Mouse (Mus musculus) liver, embryonic 12.5 days (tissue): ENCODE data around the gene Ykt6. TPM values are rescaled to one million over a fixed set of nuclear protein-coding genes. Genes with fewer than 3 reads are reported as not detected.

Experiments used
- ATAC-seq: fragments of 200-750 bp; cut with Nextera tagmentation; 2 replicates; pipeline ENCODE4 v1.8.0; 2017; ENCODE audit warnings: moderate number of reproducible peaks, mild to moderate bottlenecking, moderate library complexity
- H3K27ac ChIP-seq: fragments of 300-500 bp; sonication (generic); 2 replicates; pipeline ENCODE4 v1.5.1; 2016; ENCODE audit warnings: mild to moderate bottlenecking
- H3K27me3 ChIP-seq: fragments of 300-500 bp; sonication (generic); replicated peaks from 2 replicates; pipeline ENCODE4 v1.6.1; 2016; ENCODE audit warnings: mild to moderate bottlenecking, moderate library complexity
- H3K36me3 ChIP-seq: fragments of 300-500 bp; sonication (generic); 2 replicates; pipeline ENCODE4 v1.6.1; 2016; ENCODE audit warnings: mild to moderate bottlenecking, moderate library complexity
- H3K4me1 ChIP-seq: fragments of 300-500 bp; sonication (generic); 2 replicates; pipeline ENCODE4 v1.6.1; 2016
- H3K4me2 ChIP-seq: fragments of 300-500 bp; sonication (generic); 2 replicates; pipeline ENCODE4 v1.6.1; 2016; ENCODE audit warnings: mild to moderate bottlenecking, moderate library complexity
- H3K4me3 ChIP-seq: fragments of 300-500 bp; sonication (generic); 2 replicates; pipeline ENCODE4 v1.5.1; 2016; ENCODE audit warnings: mild to moderate bottlenecking, moderate library complexity
- H3K9ac ChIP-seq: fragments of 300-500 bp; sonication (generic); 2 replicates; pipeline ENCODE4 v1.6.1; 2016; ENCODE audit warnings: mild to moderate bottlenecking, moderate library complexity
- H3K9me3 ChIP-seq: fragments of 300-500 bp; sonication (generic); replicated peaks from 2 replicates; pipeline ENCODE4 v1.6.1; 2016; ENCODE audit warnings: mild to moderate bottlenecking, moderate library complexity
- WGBS: fragments of 180-500 bp; shearing (Covaris S2); methylation state at CpG from one replicate; pipeline ENCODE4 v1.1.7; 2016; ENCODE audit not compliant: insufficient replicate concordance; 5-methylcytosine and 5-hydroxymethylcytosine counted together
- polyA plus RNA-seq: library from polyadenylated mRNA; unstranded; fragments of >200 nt; fragmentation: Nextera tagmentation; extraction: Ambion mirVana; gene quantifications from 2 replicates; pipeline ENCODE4 v1.2.1, GENCODE M21; 2016

Ykt6 gene
- polyA plus RNA-seq, 1 experiment from 2014 or later = 25.7 TPM

DNA sequence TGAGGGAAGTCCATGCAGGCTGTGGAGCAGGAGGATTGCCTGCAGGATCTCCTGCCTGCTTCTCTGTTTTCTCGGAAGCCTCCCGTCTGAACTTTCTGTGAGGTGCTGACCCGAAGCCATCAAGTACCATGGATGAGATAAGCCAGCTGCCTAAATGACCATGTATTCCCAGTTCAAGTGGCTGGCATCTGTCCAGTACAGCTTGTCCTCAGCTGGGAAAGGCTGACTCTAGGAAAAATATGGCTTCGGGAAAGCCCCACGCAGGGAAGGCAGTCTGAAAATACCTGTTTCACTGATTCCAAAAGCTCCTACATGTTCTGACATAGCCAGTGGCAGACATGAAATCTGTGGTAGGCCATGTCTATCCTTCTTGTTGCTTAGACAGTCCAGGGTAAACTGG, 3.0 kb upstream of the Ykt6 start:
- Histone ChIP-seq H3K4me1 (peaks cover 24% of the 10 kb centered on the region), H3K27ac (no peak overlapping the region), H3K36me3 (peaks cover 4% of the 10 kb centered on the region), H3K27me3 (peaks cover 9% of the 10 kb centered on the region; the same call in 1 of the 2 replicates), H3K9ac (no peak overlapping the region), H3K4me2 (no peak overlapping the region), H3K9me3 (no peaks in the 10 kb centered on the region), H3K4me3 (no peak overlapping the region)
- 84% methylated on average over 5 of the region's 5 CpGs for WGBS
- no peak for ATAC-seq

DNA sequence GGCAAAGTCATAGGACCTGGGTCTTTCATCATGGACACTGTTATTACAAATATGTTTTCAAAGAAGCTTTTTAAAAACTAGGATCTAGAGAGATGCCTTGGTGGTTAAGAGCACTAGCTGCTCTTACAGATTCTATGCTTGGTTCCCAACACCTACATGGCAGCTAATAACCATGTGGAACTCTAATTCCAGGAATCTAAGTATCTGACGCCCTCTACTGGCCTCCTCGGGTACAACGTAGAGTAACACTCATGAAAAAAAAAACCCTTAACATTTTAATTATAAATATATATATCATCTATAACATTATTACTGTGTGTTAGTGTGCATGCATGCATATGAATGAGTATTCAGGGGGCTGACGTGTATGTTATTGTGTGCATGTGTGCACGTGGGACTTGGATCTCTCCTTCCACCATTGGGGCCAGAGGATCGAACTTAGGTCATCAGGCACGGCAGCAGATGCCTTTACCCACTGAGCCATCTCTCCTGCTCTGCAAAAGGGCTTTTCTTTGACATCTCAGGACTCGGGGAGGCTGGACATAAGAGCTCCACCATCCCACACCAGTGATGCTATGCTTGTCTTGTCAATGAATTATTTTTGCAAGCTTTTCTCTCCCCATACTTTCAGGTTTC, 2.2 kb upstream of the Ykt6 start:
- Histone ChIP-seq H3K27ac (no peak overlapping the region), H3K27me3 (peaks cover 9% of the 10 kb centered on the region; the same call in 1 of the 2 replicates), H3K9me3 (no peaks in the 10 kb centered on the region), H3K4me1 (peaks cover 27% of the 10 kb centered on the region), H3K9ac (no peak overlapping the region), H3K4me3 (no peak overlapping the region), H3K36me3 (peaks cover 5% of the 10 kb centered on the region), H3K4me2 (no peak overlapping the region)
- 31% methylated on average over 8 of the region's 8 CpGs for WGBS
- no peak for ATAC-seq

DNA sequence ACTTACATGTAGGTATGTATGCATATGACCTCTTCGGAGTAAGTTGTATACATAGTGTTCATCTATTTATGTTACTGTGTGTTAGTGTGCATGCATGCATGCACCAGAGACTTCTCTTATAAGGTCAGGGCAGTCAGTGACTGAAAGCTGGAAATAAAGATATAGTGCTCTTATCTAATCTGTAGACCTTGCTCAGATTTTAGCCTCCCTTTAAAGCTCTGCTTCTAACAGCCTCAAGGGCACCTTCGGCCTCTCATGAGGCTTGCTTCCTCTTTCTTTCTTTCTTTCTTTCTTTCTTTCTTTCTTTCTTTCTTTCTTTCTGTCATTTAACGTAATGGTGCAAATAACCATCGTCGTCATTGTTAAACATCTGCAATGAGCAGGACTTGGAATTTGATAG, 1.1 kb upstream of the Ykt6 start:
- Histone ChIP-seq H3K27me3 (peaks cover 7% of the 10 kb centered on the region; the same call in 1 of the 2 replicates), H3K36me3 (peaks cover 9% of the 10 kb centered on the region), H3K9me3 (no peaks in the 10 kb centered on the region), H3K27ac (0 out of 2 replicates have a peak overlapping the region, but pooled peaks have one; percentile 88), H3K9ac (no peak overlapping the region), H3K4me1 (peaks cover 27% of the 10 kb centered on the region), H3K4me2 (peak overlapping the region; percentile 91), H3K4me3 (peak overlapping the region; percentile 90; the same call in 1 of the 2 replicates)
- WGBS = 58% methylated on average over 5 of the region's 5 CpGs
- ATAC-seq = no peak

DNA sequence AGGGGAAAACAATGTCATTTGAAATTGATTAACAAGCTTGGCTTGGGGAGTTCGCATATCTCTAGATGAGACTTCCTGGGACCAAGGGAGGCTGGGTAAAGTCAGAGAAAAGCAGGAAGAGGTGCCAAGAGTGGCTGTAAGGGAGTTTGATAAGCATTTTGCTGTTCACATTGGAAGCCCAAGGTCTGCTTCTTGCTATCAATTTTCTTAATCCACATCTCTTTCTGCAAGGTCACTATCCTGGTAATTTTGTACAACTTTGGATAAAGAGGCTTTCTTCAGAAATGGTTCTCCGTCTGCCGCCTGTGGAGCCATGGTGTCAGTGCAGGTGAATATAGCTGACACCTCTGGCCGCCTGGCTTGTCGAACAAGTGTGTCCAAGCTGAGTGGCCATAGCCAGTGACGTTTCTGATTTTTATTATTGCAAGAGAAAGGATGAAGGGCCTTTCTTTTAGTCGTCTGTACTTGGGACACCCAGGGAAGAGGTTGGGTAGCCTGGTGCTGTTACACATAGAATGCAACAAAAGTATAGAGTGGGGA, 458 bp upstream of the Ykt6 start:
- H3K27ac ChIP-seq = peak overlapping the region; percentile 88
- no peaks in the 10 kb centered on the region for H3K9me3 ChIP-seq
- 4% methylated on average over 7 of the region's 7 CpGs for WGBS
- H3K4me3 ChIP-seq = peak overlapping the region; percentile 90
- peaks cover 27% of the 10 kb centered on the region for H3K4me1 ChIP-seq
- peak overlapping the region; percentile 91 for H3K4me2 ChIP-seq
- peak overlapping the region; percentile 90 for H3K9ac ChIP-seq
- peaks cover 13% of the 10 kb centered on the region for H3K36me3 ChIP-seq
- peak; percentile 54 for ATAC-seq
- peaks cover 1% of the 10 kb centered on the region; the same call in 1 of the 2 replicates for H3K27me3 ChIP-seq

DNA sequence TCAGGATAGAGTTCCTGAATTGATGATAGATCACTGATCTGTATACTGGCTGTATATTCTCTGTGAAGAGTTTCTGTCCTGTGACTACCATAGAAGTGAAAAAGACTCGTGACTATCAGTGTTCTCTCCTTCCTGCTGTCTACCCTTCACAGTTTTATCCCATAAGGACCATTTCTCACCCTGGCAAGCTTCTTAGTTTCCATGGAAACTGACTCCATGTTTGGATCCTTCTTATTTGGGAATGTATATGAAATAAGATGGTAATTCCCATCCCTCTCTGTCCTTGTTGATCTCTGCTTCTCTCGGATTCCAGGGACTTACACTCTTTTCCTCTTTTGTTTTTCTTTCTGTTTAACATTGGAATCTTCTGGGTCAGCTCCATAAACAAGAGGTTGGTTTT, 4.6 kb downstream of the Ykt6 start:
- Histone ChIP-seq H3K9me3 (no peaks in the 10 kb centered on the region), H3K27ac (no peak overlapping the region), H3K9ac (no peak overlapping the region), H3K4me2 (no peak overlapping the region), H3K4me3 (no peak overlapping the region), H3K27me3 (no peaks in the 10 kb centered on the region), H3K36me3 (peaks cover 63% of the 10 kb centered on the region), H3K4me1 (peaks cover 19% of the 10 kb centered on the region)
- 54% methylated on average over 2 of the region's 2 CpGs for WGBS
- ATAC-seq = no peak

DNA sequence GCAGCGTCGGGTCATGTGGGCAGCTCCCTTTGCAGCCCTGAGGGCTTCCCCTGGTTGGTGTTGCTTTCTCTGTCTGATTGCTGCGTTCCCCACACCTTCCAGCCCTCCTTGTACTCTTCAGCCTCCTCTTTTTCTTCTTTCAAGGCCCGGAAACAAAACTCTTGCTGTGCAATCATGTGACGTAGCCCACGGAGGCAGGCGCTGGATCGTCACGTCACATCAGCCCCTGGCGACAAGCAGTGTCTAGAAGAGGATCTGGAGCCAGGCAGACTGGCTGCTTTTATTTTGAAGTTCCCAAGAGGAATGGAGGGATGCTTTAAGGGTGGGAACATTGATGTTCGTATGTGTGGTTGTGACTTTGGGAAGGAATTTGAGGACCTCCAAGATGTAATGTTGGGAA, 10.4 kb downstream of the Ykt6 start:
- H3K9ac ChIP-seq = no peak overlapping the region
- ATAC-seq = no peak
- H3K27ac ChIP-seq = no peak overlapping the region
- H3K36me3 ChIP-seq = peaks cover 94% of the 10 kb centered on the region
- 89% methylated on average over 11 of the region's 11 CpGs for WGBS
- H3K27me3 ChIP-seq = no peaks in the 10 kb centered on the region
- no peak overlapping the region for H3K4me2 ChIP-seq
- H3K4me3 ChIP-seq = no peak overlapping the region
- no peaks in the 10 kb centered on the region for H3K9me3 ChIP-seq
- H3K4me1 ChIP-seq = no peaks in the 10 kb centered on the region

DNA sequence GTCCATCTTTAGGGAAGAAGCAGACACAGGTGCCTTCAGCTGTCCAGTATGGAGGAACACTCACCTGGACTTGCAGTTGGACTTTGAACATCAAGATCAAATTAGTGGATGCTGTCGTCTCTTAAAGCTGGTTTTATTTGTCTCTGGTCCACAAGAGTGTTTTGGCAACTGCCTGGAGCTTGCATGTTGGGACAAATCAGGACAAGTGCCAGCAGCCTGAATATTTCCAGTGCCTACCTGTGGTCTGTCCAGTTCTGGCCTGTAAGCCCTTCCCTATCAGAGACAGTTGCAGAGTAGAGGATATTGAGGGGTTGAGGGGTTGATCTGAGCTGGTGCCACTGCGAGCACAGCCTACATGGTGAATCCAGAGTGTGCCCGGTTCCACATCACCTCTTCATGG, 11.3 kb downstream of the Ykt6 start:
- peaks cover 4% of the 10 kb centered on the region; the same call in 1 of the 2 replicates for H3K27me3 ChIP-seq
- no peak overlapping the region for H3K9ac ChIP-seq
- no peaks in the 10 kb centered on the region for H3K4me1 ChIP-seq
- 70% methylated on average over 3 of the region's 3 CpGs for WGBS
- peaks cover 86% of the 10 kb centered on the region for H3K36me3 ChIP-seq
- ATAC-seq = no peak; the same call in 1 of the 2 replicates
- H3K27ac ChIP-seq = no peak overlapping the region
- no peak overlapping the region for H3K4me3 ChIP-seq
- H3K4me2 ChIP-seq = no peak overlapping the region
- no peaks in the 10 kb centered on the region for H3K9me3 ChIP-seq

DNA sequence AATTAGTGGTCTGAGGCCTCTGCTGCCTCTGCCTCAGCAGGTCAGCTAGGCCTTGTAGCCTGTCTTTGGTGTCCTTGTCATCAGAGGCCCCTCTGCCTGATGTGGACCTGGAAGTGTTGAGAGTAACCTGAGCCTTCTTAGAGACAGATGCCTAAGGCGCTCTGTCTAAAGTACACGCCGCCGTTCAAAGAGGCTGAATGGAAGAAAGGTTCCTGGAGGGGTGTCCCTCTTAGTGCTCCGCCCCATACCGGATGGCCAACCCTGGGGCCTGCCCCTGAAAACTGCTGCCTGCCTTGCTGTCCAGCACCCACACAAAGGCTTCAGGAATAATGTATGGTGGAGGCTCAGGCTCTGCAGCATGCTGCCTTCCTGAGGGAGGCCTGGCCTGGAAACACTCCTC, 12.7 kb downstream of the Ykt6 start:
- ATAC-seq = no peak
- 91% methylated on average over 6 of the region's 6 CpGs for WGBS

DNA sequence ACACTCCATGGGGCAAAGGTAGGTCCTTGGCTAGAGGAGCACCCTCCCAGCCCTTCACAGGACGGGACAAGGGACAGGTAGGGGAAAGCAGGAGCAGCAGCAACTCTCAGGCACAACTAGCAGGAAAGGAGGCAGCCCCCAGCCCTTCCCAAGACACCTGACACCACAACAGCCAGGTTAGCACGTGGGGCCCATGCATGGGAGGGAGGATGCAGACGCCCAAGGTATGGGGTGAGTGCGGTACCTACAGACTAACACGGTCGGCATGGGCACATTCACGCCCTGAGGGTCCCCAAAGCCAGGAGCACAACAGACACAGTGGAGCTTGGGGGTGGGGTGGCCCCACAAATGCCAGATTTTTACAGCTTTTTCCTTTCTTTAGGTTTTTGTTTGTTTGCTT, 15.7 kb downstream of the Ykt6 start:
- Histone ChIP-seq H3K4me2 (no peak overlapping the region), H3K27ac (no peak overlapping the region), H3K4me1 (peaks cover 9% of the 10 kb centered on the region), H3K27me3 (peaks cover 15% of the 10 kb centered on the region), H3K9me3 (no peaks in the 10 kb centered on the region), H3K4me3 (no peak overlapping the region), H3K9ac (no peak overlapping the region), H3K36me3 (peaks cover 45% of the 10 kb centered on the region)
- ATAC-seq = no peak
- WGBS = 39% methylated on average over 7 of the region's 7 CpGs

More for the DNA sequence above, 12.7 kb downstream of the Ykt6 start:
- H3K36me3 ChIP-seq = peaks cover 74% of the 10 kb centered on the region
- no peak overlapping the region for H3K9ac ChIP-seq
- H3K27me3 ChIP-seq = peaks cover 15% of the 10 kb centered on the region
- H3K4me1 ChIP-seq = peaks cover 8% of the 10 kb centered on the region
- no peak overlapping the region for H3K4me3 ChIP-seq
- no peaks in the 10 kb centered on the region for H3K9me3 ChIP-seq
- H3K27ac ChIP-seq = no peak overlapping the region
- no peak overlapping the region for H3K4me2 ChIP-seq

DNA sequence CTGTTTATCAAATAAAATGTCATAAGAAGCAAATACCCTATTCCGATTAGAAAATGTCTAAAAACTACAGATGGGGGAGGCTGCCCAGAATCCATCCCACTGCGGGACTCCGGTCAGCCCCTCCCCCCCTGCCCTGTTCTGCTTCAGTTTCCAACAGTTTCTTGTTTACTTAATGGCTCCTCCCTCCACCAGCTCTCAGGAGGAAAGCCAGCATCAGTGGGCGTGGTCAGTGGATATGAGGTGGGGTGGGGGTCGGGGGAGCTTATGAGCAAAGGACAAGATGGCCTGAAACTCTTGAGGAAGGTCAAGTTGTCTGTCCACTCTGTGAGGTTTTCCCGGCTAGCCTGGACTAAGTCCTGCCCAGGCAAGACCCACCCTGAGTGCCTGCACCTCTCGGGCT, 17.7 kb downstream of the Ykt6 start:
- peaks cover 15% of the 10 kb centered on the region for H3K27me3 ChIP-seq
- WGBS = 46% methylated on average over 7 of the region's 7 CpGs
- no peak overlapping the region for H3K4me3 ChIP-seq
- H3K36me3 ChIP-seq = peaks cover 25% of the 10 kb centered on the region
- no peak overlapping the region for H3K9ac ChIP-seq
- no peak for ATAC-seq
- no peak overlapping the region for H3K4me2 ChIP-seq
- H3K27ac ChIP-seq = no peak overlapping the region
- H3K9me3 ChIP-seq = no peaks in the 10 kb centered on the region
- H3K4me1 ChIP-seq = peaks cover 9% of the 10 kb centered on the region

DNA sequence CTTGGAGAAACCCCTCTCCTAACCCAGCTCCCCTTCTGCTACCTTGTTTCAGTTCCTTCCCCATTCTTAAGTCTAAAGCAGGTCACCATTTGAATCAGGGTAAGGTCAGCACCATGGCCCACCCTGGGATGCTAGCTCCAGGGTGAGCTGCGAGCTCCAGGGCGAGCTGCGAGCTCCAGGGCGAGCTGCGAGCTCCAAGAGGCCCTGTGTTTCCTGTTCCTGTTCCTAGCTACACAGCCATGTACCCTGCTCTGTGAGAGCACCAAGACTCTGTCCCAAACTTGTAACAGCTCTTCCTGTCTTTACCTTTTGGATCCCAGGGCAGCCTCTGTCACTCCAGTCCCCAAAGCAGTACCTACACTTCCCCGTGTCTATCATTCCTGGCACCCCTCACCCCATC, 18.6 kb downstream of the Ykt6 start:
- ATAC-seq = no peak
- Histone ChIP-seq H3K9me3 (no peaks in the 10 kb centered on the region), H3K27me3 (peaks cover 15% of the 10 kb centered on the region), H3K9ac (no peak overlapping the region), H3K4me2 (no peak overlapping the region), H3K27ac (no peak overlapping the region), H3K36me3 (peaks cover 16% of the 10 kb centered on the region), H3K4me3 (no peak overlapping the region), H3K4me1 (peaks cover 9% of the 10 kb centered on the region)
- WGBS = 39% methylated on average over 6 of the region's 6 CpGs

DNA sequence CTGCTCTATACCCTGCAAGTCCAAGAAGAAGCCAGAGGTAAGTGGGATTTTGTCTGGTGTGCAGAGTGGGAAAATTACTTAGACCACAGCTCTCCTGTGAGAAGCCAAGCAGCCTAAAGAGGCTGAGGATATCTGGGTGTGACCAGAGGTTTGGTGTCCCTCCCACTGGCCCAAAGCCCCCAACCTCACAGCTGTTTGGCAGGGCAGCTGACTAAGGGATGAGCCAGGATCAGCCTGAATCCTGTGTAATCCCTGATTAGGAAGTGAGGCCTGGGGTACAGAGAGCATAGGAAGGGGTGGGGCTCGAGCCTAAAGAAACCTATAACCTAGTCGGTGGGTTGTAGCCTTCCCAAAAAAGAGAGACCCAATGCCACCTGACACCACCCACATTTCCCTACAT, 19.6 kb downstream of the Ykt6 start:
- Histone ChIP-seq H3K4me1 (peaks cover 9% of the 10 kb centered on the region), H3K4me2 (no peak overlapping the region), H3K27me3 (peaks cover 15% of the 10 kb centered on the region), H3K9me3 (no peaks in the 10 kb centered on the region), H3K36me3 (peaks cover 8% of the 10 kb centered on the region; the same call in 1 of the 2 replicates), H3K27ac (no peak overlapping the region), H3K4me3 (no peak overlapping the region), H3K9ac (no peak overlapping the region)
- WGBS = 66% methylated on average over 2 of the region's 2 CpGs
- no peak for ATAC-seq
